Mouse (Mus musculus): ENCODE measurements around the gene Mapk8ip3. TPM values are rescaled to one million over a fixed set of nuclear protein-coding genes. Genes with fewer than 3 reads are reported as not detected.

Mapk8ip3 gene
- polyA plus RNA-seq, 1 experiment from 2014 or later, result 28.0 TPM

- ATAC-seq (replicated peaks; ENCODE audit: low FRiP score), result no peak
- H3K4me1 ChIP-seq (replicated peaks; ENCODE audit: control insufficient read depth, insufficient read depth, low read length), result peaks cover 9% of the 10 kb centered on the region
- no peak for DNase-seq (ENCODE audit: low spot score)
- H3K27ac ChIP-seq (ENCODE audit: low read depth, low read length), result no peak overlapping the region
- peak overlapping the region; percentile 88 for H3K4me3 ChIP-seq (ENCODE audit: low read depth, low read length)
- H3K27me3 ChIP-seq (replicated peaks; ENCODE audit: control insufficient read depth, insufficient read depth, low read length), result no peaks in the 10 kb centered on the region; the same call in 1 of the 2 replicates
- peaks cover 10% of the 10 kb centered on the region; the same call in 1 of the 2 replicates for H3K36me3 ChIP-seq (ENCODE audit: control insufficient read depth, insufficient read depth, low read length)
- H3K9me3 ChIP-seq (ENCODE audit: control insufficient read depth, low read length), result no peaks in the 10 kb centered on the region
- H3K4me2 ChIP-seq, result peak overlapping the region; percentile 89
- 79% methylated on average over 10 of the region's 10 CpGs for WGBS
- H3K9ac ChIP-seq (ENCODE audit: low read depth, low read length), result peak overlapping the region; percentile 74
These were observed 85.2 kb downstream of the Mapk8ip3 start for GRCm38 (mm10) chr17:24851381-24852125.

DNA sequence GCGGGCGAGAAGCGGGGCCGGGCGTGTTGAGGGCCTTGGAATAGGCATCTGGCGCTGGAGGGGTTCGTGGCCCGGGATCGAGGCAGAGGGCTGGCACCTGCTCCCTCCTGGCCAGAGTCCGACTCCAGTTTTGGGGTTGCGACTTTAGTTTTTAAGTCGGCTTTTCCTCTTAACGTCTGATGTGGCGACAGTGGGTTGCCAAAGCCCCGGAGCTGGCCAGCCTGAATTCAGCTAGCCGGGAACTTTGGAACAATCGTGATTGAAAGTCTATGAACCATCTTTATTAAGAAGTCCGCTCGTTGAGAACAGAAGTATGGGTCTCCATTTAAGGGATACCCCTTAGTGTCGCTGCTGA, 86.0 kb downstream of the Mapk8ip3 start:
- no peaks in the 10 kb centered on the region; the same call in 1 of the 2 replicates for H3K27me3 ChIP-seq (replicated peaks; ENCODE audit: control insufficient read depth, insufficient read depth, low read length)
- H3K4me2 ChIP-seq, result peak overlapping the region; percentile 89
- H3K9ac ChIP-seq (ENCODE audit: low read depth, low read length), result peak overlapping the region; percentile 74
- DNase-seq (ENCODE audit: low spot score) (no peak), ATAC-seq (replicated peaks; ENCODE audit: low FRiP score) (no peak)
- H3K27ac ChIP-seq (ENCODE audit: low read depth, low read length), result 0 out of 2 replicates have a peak overlapping the region, but pooled peaks have one; percentile 46
- peaks cover 9% of the 10 kb centered on the region for H3K4me1 ChIP-seq (replicated peaks; ENCODE audit: control insufficient read depth, insufficient read depth, low read length)
- WGBS, result 2% methylated on average over 20 of the region's 20 CpGs
- H3K9me3 ChIP-seq (ENCODE audit: control insufficient read depth, low read length), result no peaks in the 10 kb centered on the region
- H3K4me3 ChIP-seq (ENCODE audit: low read depth, low read length), result peak overlapping the region; percentile 88
- H3K36me3 ChIP-seq (ENCODE audit: control insufficient read depth, insufficient read depth, low read length), result peaks cover 10% of the 10 kb centered on the region; the same call in 1 of the 2 replicates

GRCm38 (mm10) chr17:24850065-24850772, 86.6 kb downstream of the Mapk8ip3 start, which contains the start of gene Fahd1:
Gene Fahd1 (minus strand): TSS chr17:24850364.
- under 1% methylated on average over 58 of the region's 58 CpGs for WGBS

DNA sequence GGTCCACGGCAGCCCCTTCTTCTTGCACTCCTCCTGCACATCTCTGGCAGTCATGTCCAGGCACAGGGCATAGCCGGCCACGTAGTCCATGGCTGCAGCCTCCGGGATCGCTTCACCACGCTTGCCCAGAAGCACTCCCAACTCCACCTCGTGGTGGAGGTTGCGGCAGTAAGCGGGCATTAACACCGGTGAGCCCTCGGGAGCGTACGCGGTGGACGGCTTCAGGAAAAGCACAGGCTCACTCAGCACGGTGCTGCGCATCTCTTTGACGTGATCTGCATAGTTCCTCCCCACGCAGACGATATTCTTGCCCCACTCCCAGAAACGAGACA, 87.1 kb downstream of the Mapk8ip3 start:
- peaks cover 9% of the 10 kb centered on the region for H3K4me1 ChIP-seq (replicated peaks; ENCODE audit: control insufficient read depth, insufficient read depth, low read length)
- peak overlapping the region; percentile 88 for H3K4me3 ChIP-seq (ENCODE audit: low read depth, low read length)
- DNase-seq (ENCODE audit: low spot score), result no peak
- H3K27me3 ChIP-seq (replicated peaks; ENCODE audit: control insufficient read depth, insufficient read depth, low read length), result no peaks in the 10 kb centered on the region; the same call in 1 of the 2 replicates
- H3K27ac ChIP-seq (ENCODE audit: low read depth, low read length), result peak overlapping the region; percentile 98
- peak; percentile 33 for ATAC-seq (replicated peaks; ENCODE audit: low FRiP score)
- under 1% methylated on average over 21 of the region's 21 CpGs for WGBS
- peak overlapping the region; percentile 99 for H3K9ac ChIP-seq (ENCODE audit: low read depth, low read length)
- H3K9me3 ChIP-seq (ENCODE audit: control insufficient read depth, low read length), result no peaks in the 10 kb centered on the region
- peaks cover 10% of the 10 kb centered on the region; the same call in 1 of the 2 replicates for H3K36me3 ChIP-seq (ENCODE audit: control insufficient read depth, insufficient read depth, low read length)
- peak overlapping the region; percentile 84 for H3K4me2 ChIP-seq

More at GRCm38 (mm10) chr17:24850065-24850772, 86.6 kb downstream of the Mapk8ip3 start, which contains the start of gene Fahd1:
- Histone ChIP-seq H3K4me2 (peak within 1 kb of the TSS; percentile 89), H3K27me3 (replicated peaks; ENCODE audit: control insufficient read depth, insufficient read depth, low read length) (no peaks in the 10 kb centered on the region; the same call in 1 of the 2 replicates), H3K9me3 (ENCODE audit: control insufficient read depth, low read length) (no peaks in the 10 kb centered on the region), H3K36me3 (ENCODE audit: control insufficient read depth, insufficient read depth, low read length) (peaks cover 10% of the 10 kb centered on the region; the same call in 1 of the 2 replicates), H3K4me3 (ENCODE audit: low read depth, low read length) (peak within 1 kb of the TSS; percentile 88), H3K9ac (ENCODE audit: low read depth, low read length) (peak within 1 kb of the TSS; percentile 99), H3K4me1 (replicated peaks; ENCODE audit: control insufficient read depth, insufficient read depth, low read length) (peaks cover 9% of the 10 kb centered on the region), H3K27ac (ENCODE audit: low read depth, low read length) (peak within 1 kb of the TSS; percentile 98)
- ATAC-seq (replicated peaks; ENCODE audit: low FRiP score), result peak; percentile 95
- peak; percentile 97 for DNase-seq (ENCODE audit: low spot score)

- peak overlapping the region; percentile 55 for H3K9ac ChIP-seq (ENCODE audit: low read depth, low read length)
- H3K36me3 ChIP-seq (ENCODE audit: control insufficient read depth, insufficient read depth, low read length), result peaks cover 5% of the 10 kb centered on the region; the same call in 1 of the 2 replicates
- no peaks in the 10 kb centered on the region for H3K9me3 ChIP-seq (ENCODE audit: control insufficient read depth, low read length)
- peak overlapping the region; percentile 84 for H3K4me2 ChIP-seq
- H3K4me1 ChIP-seq (replicated peaks; ENCODE audit: control insufficient read depth, insufficient read depth, low read length), result peaks cover 9% of the 10 kb centered on the region
- DNase-seq (ENCODE audit: low spot score) (no peak), ATAC-seq (replicated peaks; ENCODE audit: low FRiP score) (peak; percentile 75)
- H3K4me3 ChIP-seq (ENCODE audit: low read depth, low read length), result peak overlapping the region; percentile 88
- peak overlapping the region; percentile 98 for H3K27ac ChIP-seq (ENCODE audit: low read depth, low read length)
- no peaks in the 10 kb centered on the region; the same call in 1 of the 2 replicates for H3K27me3 ChIP-seq (replicated peaks; ENCODE audit: control insufficient read depth, insufficient read depth, low read length)
These were observed 88.2 kb downstream of the Mapk8ip3 start for GRCm38 (mm10) chr17:24848600-24849031.

DNA sequence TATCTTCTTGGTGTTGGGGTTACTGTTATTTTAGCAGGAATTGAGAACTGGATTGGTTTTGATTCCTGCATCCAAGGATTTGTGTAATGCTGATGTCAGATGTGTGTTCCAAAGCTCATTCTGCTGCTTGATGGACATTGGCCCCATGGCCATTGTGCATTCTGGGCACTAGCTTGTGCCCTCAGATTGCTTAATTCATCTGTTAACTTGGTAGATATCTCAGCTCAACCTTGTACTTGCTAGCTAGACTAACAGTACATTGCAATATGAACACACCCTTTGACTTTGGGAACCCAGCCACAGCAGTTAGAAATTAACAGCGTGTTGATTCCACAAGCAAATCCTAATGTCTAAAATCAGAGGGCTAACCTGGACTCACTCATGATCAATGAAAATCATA, 89.4 kb downstream of the Mapk8ip3 start:
- Histone ChIP-seq H3K4me2 (peak overlapping the region; percentile 46), H3K4me1 (replicated peaks; ENCODE audit: control insufficient read depth, insufficient read depth, low read length) (peaks cover 9% of the 10 kb centered on the region), H3K36me3 (ENCODE audit: control insufficient read depth, insufficient read depth, low read length) (no peaks in the 10 kb centered on the region), H3K9ac (ENCODE audit: low read depth, low read length) (no peak overlapping the region), H3K9me3 (ENCODE audit: control insufficient read depth, low read length) (no peaks in the 10 kb centered on the region), H3K27me3 (replicated peaks; ENCODE audit: control insufficient read depth, insufficient read depth, low read length) (no peaks in the 10 kb centered on the region; the same call in 1 of the 2 replicates), H3K4me3 (ENCODE audit: low read depth, low read length) (peak overlapping the region; percentile 13; the same call in 1 of the 2 replicates), H3K27ac (ENCODE audit: low read depth, low read length) (no peak overlapping the region)
- ATAC-seq (replicated peaks; ENCODE audit: low FRiP score) (no peak), DNase-seq (ENCODE audit: low spot score) (no peak)
- 98% methylated on average over 1 of the region's 1 CpGs for WGBS

DNA sequence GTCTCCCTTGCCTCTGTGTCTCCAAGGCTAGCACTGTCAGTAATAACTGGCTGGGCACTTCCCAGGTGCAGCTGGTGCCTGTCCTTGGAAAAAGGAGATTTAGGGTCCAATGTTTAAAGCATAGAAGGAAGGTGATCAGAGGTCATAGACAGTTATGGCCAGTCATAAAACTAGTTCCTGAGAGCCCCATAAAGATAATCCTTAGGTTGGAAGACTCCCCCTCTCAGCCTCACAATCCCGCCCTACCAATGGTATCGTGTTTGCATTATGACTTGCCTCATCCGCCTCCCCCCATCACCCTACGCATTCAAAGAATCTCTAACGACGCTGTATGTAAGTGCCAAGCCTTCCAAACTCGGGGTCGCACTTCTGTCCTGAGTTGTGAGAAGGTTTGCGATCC, 92.3 kb downstream of the Mapk8ip3 start:
- H3K4me1 ChIP-seq (replicated peaks; ENCODE audit: control insufficient read depth, insufficient read depth, low read length), result 0 out of 2 replicates have a peak, but pooled peaks cover 2% of the 10 kb centered on the region
- whole genome bisulfite sequencing, result 45% methylated on average over 9 of the region's 9 CpGs
- no peak overlapping the region for H3K4me2 ChIP-seq
- no peak overlapping the region for H3K9ac ChIP-seq (ENCODE audit: low read depth, low read length)
- no peak for ATAC-seq (replicated peaks; ENCODE audit: low FRiP score)
- no peak for DNase-seq (ENCODE audit: low spot score)
- H3K27ac ChIP-seq (ENCODE audit: low read depth, low read length), result no peak overlapping the region
- H3K27me3 ChIP-seq (replicated peaks; ENCODE audit: control insufficient read depth, insufficient read depth, low read length), result no peaks in the 10 kb centered on the region
- H3K4me3 ChIP-seq (ENCODE audit: low read depth, low read length), result no peak overlapping the region
- no peaks in the 10 kb centered on the region for H3K9me3 ChIP-seq (ENCODE audit: control insufficient read depth, low read length)
- no peaks in the 10 kb centered on the region for H3K36me3 ChIP-seq (ENCODE audit: control insufficient read depth, insufficient read depth, low read length)

- no peak for DNase-seq (ENCODE audit: low spot score)
- Histone ChIP-seq H3K4me3 (ENCODE audit: low read depth, low read length) (no peak overlapping the region), H3K4me1 (replicated peaks; ENCODE audit: control insufficient read depth, insufficient read depth, low read length) (no peaks in the 10 kb centered on the region), H3K36me3 (ENCODE audit: control insufficient read depth, insufficient read depth, low read length) (no peaks in the 10 kb centered on the region), H3K9me3 (ENCODE audit: control insufficient read depth, low read length) (no peaks in the 10 kb centered on the region), H3K4me2 (no peak overlapping the region), H3K27ac (ENCODE audit: low read depth, low read length) (no peak overlapping the region), H3K27me3 (replicated peaks; ENCODE audit: control insufficient read depth, insufficient read depth, low read length) (no peaks in the 10 kb centered on the region), H3K9ac (ENCODE audit: low read depth, low read length) (no peak overlapping the region)
- 46% methylated on average over 2 of the region's 2 CpGs for WGBS
- ATAC-seq (replicated peaks; ENCODE audit: low FRiP score), result no peak
These were observed 94.1 kb downstream of the Mapk8ip3 start for GRCm38 (mm10) chr17:24842631-24843030.

Measured in liver, embryonic 11.5 days (tissue).